In the genomic region with DNA sequence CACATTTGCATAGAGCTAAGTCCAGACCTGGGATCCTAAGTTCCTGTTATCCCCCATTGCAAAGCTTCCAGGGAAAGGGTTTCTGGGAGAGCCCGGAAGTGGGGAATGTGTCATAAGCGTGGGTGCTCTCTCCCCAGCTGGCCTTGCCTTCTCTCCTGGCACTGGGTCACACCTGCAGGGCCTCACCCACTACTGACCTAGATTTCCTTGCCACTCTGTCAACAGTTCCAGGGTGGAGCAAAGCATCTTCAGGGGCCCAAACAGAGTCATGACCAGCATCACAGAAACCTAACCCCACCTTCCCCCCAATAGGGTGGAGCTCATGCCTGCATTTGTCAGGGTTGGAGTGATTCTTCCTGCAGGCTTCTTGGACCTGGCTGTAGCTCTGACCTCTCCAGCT, we compare ENCODE assay signal across 5 mouse cellular contexts.
DNase-seq lines count a peak whose midpoint lies in the region; ATAC-seq and TF ChIP-seq lines count a peak whose summit lies in the region.
"Not testable (repeated sequence)": the region's sequence is repeated elsewhere in the genome, so short reads cannot be mapped to it uniquely, and the experiment has no call there.

No protein-coding gene starts in this region.

- not testable (repeated sequence) for H3K4me2 ChIP-seq in intestine, embryonic 14.5 days (ENCODE audit: low read length); intestine, postnatal 0 days (replicated peaks; ENCODE audit: low read depth); stomach, embryonic 15.5 days; stomach, postnatal 0 days (replicated peaks; ENCODE audit: low read depth)

- not testable (repeated sequence) for TF ChIP-seq CTCF in intestine, postnatal 0 days (IDR thresholded peaks at IDR 0.05; ENCODE audit: low read depth); stomach, postnatal 0 days (IDR thresholded peaks at IDR 0.05; ENCODE audit: low read depth)

- not testable (repeated sequence) for TF ChIP-seq EP300 in stomach, postnatal 0 days (optimal IDR thresholded peaks at IDR 0.05)

- not testable (repeated sequence) for DNase-seq in intestine, embryonic 14.5 days (ENCODE audit: low spot score)
- DNase-seq in stomach, postnatal 0 days (ENCODE audit: low spot score), result peak; percentile 21

- H3K27me3 ChIP-seq in intestine, embryonic 14.5 days (replicated peaks; ENCODE audit: control insufficient read depth, insufficient read depth, low read length); intestine, postnatal 0 days (replicated peaks; ENCODE audit: control insufficient read depth, insufficient read depth, low read length); stomach, embryonic 15.5 days (replicated peaks); stomach, postnatal 0 days (ENCODE audit: control insufficient read depth, insufficient read depth, low read length): not testable (repeated sequence)

- H3K9me3 ChIP-seq in intestine, embryonic 14.5 days (ENCODE audit: control insufficient read depth, low read length); intestine, postnatal 0 days (ENCODE audit: control insufficient read depth); stomach, embryonic 15.5 days; stomach, postnatal 0 days (ENCODE audit: control insufficient read depth, low read length): not testable (repeated sequence)

- not testable (repeated sequence) for H3K4me3 ChIP-seq in intestine, embryonic 14.5 days (ENCODE audit: low read depth, low read length); intestine, postnatal 0 days (ENCODE audit: low read depth, low read length); stomach, embryonic 15.5 days (replicated peaks); stomach, postnatal 0 days (ENCODE audit: low read depth, low read length)

- H3K9ac ChIP-seq in intestine, embryonic 14.5 days (ENCODE audit: low read length); intestine, postnatal 0 days (ENCODE audit: low read depth, low read length); stomach, embryonic 15.5 days; stomach, postnatal 0 days (ENCODE audit: low read length): not testable (repeated sequence)

- peak; percentile 65; the same call in 1 of the 2 replicates for ATAC-seq in frontal cortex, adult (ENCODE audit: low TSS enrichment)
- ATAC-seq in intestine, embryonic 14.5 days (replicated peaks; ENCODE audit: low FRiP score, low TSS enrichment, low read depth), result 0 out of 2 replicates have a peak, but pooled peaks have one; percentile 52
- 0 out of 2 replicates have a peak, but pooled peaks have one; percentile 36 for ATAC-seq in intestine, postnatal 0 days
- 0 out of 2 replicates have a peak, but pooled peaks have one; percentile 52 for ATAC-seq in stomach, embryonic 15.5 days (ENCODE audit: insufficient read depth, low FRiP score, low read depth)
- peak; percentile 96 for ATAC-seq in stomach, postnatal 0 days (ENCODE audit: low FRiP score, low TSS enrichment)

- 100% methylated on average over 1 of the region's 2 CpGs for WGBS in intestine, embryonic 14.5 days
- WGBS in intestine, postnatal 0 days, result 73% methylated on average over 2 of the region's 2 CpGs
- WGBS in stomach, embryonic 15.5 days, result 80% methylated on average over 2 of the region's 2 CpGs
- WGBS in stomach, postnatal 0 days, result 61% methylated on average over 2 of the region's 2 CpGs

- not testable (repeated sequence) for H3K27ac ChIP-seq in intestine, embryonic 14.5 days (ENCODE audit: low read depth); intestine, postnatal 0 days (ENCODE audit: low read depth, low read length); stomach, embryonic 15.5 days; stomach, postnatal 0 days (replicated peaks)

- H3K36me3 ChIP-seq in intestine, embryonic 14.5 days (ENCODE audit: control insufficient read depth, insufficient read depth, low read length); intestine, postnatal 0 days (ENCODE audit: control insufficient read depth, insufficient read depth); stomach, embryonic 15.5 days; stomach, postnatal 0 days (ENCODE audit: control insufficient read depth, insufficient read depth, low read length): not testable (repeated sequence)

- not testable (repeated sequence) for H3K4me1 ChIP-seq in intestine, embryonic 14.5 days (replicated peaks; ENCODE audit: control insufficient read depth, insufficient read depth, low read length); intestine, postnatal 0 days (replicated peaks; ENCODE audit: control insufficient read depth, insufficient read depth, low read length); stomach, embryonic 15.5 days; stomach, postnatal 0 days (replicated peaks; ENCODE audit: control insufficient read depth, insufficient read depth)

Comparison
In these comparisons a context has a peak if more than half of its experiments do, and no peak if none do; other contexts are left out.
1. ATAC-seq: peak in every context shown above with its lines; median percentile 96 in stomach, postnatal 0 days; 65 in frontal cortex, adult; 52 in intestine, embryonic 14.5 days; 52 in stomach, embryonic 15.5 days; 36 in intestine, postnatal 0 days.